Mouse (Mus musculus) ES-Bruce4 (cell line): Measurements from ENCODE around the gene Foxp4. TPM values are rescaled to one million over a fixed set of nuclear protein-coding genes. Genes with fewer than 3 reads are reported as not detected.
A peak's percentile ranks its signal among the peaks of the same experiment; 100 is the strongest.
"Not testable (repeated sequence)": the region's sequence is repeated elsewhere in the genome, so short reads cannot be mapped to it uniquely, and the experiment has no call there.

ENCODE experiments used
- H3K27ac ChIP-seq: 2 replicates; pipeline ENCODE4 v1.5.1; 2012; ENCODE audit warnings: low read length, inconsistent platforms; ENCODE audit not compliant: insufficient read depth
- H3K27me3 ChIP-seq: 2 replicates; pipeline ENCODE4 v1.6.1; 2012; ENCODE audit warnings: mild to moderate bottlenecking, low read length, inconsistent platforms; ENCODE audit not compliant: control insufficient read depth, poor library complexity, insufficient read depth, severe bottlenecking
- H3K36me3 ChIP-seq: 2 replicates; pipeline ENCODE4 v1.6.1; 2012; ENCODE audit warnings: inconsistent platforms, mild to moderate bottlenecking, low read length, moderate library complexity; ENCODE audit not compliant: control insufficient read depth, poor library complexity, insufficient read depth, severe bottlenecking
- H3K4me1 ChIP-seq: one replicate; pipeline ENCODE4 v1.8.1; 2011; ENCODE audit warnings: low read length; ENCODE audit not compliant: control insufficient read depth, insufficient read depth
- H3K4me3 ChIP-seq: 2 replicates; pipeline ENCODE4 v1.5.1; 2011; ENCODE audit warnings: low read depth, mild to moderate bottlenecking, low read length
- H3K9ac ChIP-seq: 2 replicates; pipeline ENCODE4 v1.6.1; 2012; ENCODE audit warnings: low read depth, mild to moderate bottlenecking, inconsistent platforms; ENCODE audit not compliant: poor library complexity, severe bottlenecking
- H3K9me3 ChIP-seq: replicated peaks from 2 replicates; pipeline ENCODE4 v1.6.1; 2012; ENCODE audit warnings: mild to moderate bottlenecking, low read length, inconsistent platforms; ENCODE audit not compliant: control insufficient read depth, poor library complexity, insufficient read depth, severe bottlenecking
- CTCF ChIP-seq: IDR thresholded peaks from one replicate; pipeline ENCODE4 v1.8.1; 2011; ENCODE audit warnings: low read depth, low read length
- EP300 ChIP-seq: IDR thresholded peaks from 2 replicates; pipeline ENCODE4 v1.6.1; 2011; ENCODE audit warnings: low read depth, low read length; ENCODE audit not compliant: insufficient read depth
- POLR2A ChIP-seq: IDR thresholded peaks from one replicate; pipeline ENCODE4 v1.8.1; 2011; ENCODE audit warnings: low read length; ENCODE audit not compliant: insufficient read depth
- polyA plus RNA-seq: library from polyadenylated mRNA; stranded (reverse); fragments of >200 nt; gene quantifications from 2 replicates; pipeline ENCODE4 v1.2.4, GENCODE M21; 2011; ENCODE audit warnings: low read depth; ENCODE audit not compliant: missing spikeins, insufficient read depth, insufficient read length

Foxp4 gene
- polyA plus RNA-seq, 1 experiment, result 44.2 TPM

DNA sequence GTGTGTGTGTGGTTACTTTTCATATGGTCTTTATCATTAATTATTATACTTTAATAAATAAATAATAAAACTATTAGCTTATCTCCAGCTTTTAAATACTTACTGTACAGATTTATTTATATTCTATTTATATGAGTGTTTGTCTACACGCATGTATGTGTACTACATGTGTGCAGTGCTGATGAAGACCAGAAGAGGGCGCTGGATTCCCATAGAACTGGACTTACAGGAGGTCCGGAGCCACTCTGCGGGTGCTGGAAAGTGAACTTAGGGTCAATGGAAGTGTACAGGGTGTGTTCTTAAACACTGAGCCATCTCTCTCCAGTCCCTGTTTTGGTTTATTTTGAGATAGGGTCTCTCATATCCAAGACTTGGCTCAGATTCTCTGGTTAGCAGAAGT is 68.9 kb downstream of the Foxp4 start:
- TF ChIP-seq CTCF (peak; percentile 0), EP300 (no peak), POLR2A (no peak)
- no peak overlapping the region for H3K4me3 ChIP-seq
- no peaks in the 10 kb centered on the region for H3K27me3 ChIP-seq
- no peak overlapping the region for H3K9ac ChIP-seq
- no peaks in the 10 kb centered on the region for H3K9me3 ChIP-seq
- H3K4me1 ChIP-seq, result peaks cover 8% of the 10 kb centered on the region
- H3K27ac ChIP-seq, result no peak overlapping the region
- H3K36me3 ChIP-seq, result no peaks in the 10 kb centered on the region

DNA sequence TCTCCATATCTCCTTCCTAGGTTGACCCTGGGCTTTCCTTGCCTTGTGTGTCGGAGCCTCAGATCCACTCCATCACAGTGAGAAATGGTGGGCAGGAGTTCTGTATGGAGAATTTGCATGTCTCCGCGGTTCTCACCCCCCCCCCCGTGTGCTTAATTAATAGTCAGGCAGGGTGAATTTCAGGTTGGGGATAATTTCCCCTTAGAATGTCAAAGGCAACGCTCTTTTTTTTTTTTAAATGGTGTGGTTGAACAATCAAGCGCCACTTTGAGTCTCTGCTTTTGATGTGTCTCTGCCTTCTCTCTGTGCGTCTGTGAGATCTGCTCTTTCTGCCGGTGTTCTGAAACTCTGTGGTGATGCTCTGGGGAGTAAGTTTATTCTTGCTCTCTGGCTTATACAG is 69.5 kb downstream of the Foxp4 start:
- Histone ChIP-seq H3K4me3 (no peak overlapping the region), H3K36me3 (no peaks in the 10 kb centered on the region), H3K9me3 (no peaks in the 10 kb centered on the region), H3K9ac (no peak overlapping the region), H3K27ac (no peak overlapping the region), H3K27me3 (no peaks in the 10 kb centered on the region), H3K4me1 (peaks cover 8% of the 10 kb centered on the region)
- no peak for TF ChIP-seq EP300
- TF ChIP-seq POLR2A, result no peak

- Histone ChIP-seq H3K4me3 (no peak overlapping the region), H3K9ac (no peak overlapping the region), H3K4me1 (peaks cover 8% of the 10 kb centered on the region), H3K9me3 (no peaks in the 10 kb centered on the region), H3K27me3 (no peaks in the 10 kb centered on the region), H3K27ac (no peak overlapping the region), H3K36me3 (no peaks in the 10 kb centered on the region)
- TF ChIP-seq EP300 (no peak), CTCF (no peak), POLR2A (no peak)
Measured at GRCm38 (mm10) chr17:47853760-47854159, 70.7 kb downstream of the Foxp4 start.

DNA sequence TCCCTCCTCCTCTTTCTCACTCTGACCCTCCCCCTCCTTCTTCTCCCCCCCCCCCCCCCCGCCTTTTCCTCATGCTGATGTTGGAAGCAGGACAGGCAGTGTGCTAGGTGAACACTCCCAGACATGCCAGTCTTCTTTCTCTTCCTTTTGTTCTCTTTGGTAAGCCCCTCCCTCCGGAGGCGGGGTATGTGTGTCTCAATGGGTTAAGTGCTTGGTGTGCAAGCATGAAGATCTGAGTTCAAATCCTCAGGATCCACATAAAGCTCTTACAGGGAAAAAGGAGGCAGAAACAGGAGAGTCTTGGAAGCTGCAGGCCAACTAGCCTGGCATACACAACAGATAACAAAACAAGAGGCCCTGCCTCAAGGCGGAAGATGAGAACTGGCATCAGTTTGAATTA is 71.1 kb downstream of the Foxp4 start:
- no peak overlapping the region for H3K4me3 ChIP-seq
- H3K27ac ChIP-seq, result no peak overlapping the region
- no peak for TF ChIP-seq CTCF
- no peak for TF ChIP-seq EP300
- no peak for TF ChIP-seq POLR2A
- peaks cover 8% of the 10 kb centered on the region for H3K4me1 ChIP-seq
- H3K9me3 ChIP-seq, result no peaks in the 10 kb centered on the region
- no peak overlapping the region for H3K9ac ChIP-seq
- no peaks in the 10 kb centered on the region for H3K36me3 ChIP-seq
- H3K27me3 ChIP-seq, result no peaks in the 10 kb centered on the region

DNA sequence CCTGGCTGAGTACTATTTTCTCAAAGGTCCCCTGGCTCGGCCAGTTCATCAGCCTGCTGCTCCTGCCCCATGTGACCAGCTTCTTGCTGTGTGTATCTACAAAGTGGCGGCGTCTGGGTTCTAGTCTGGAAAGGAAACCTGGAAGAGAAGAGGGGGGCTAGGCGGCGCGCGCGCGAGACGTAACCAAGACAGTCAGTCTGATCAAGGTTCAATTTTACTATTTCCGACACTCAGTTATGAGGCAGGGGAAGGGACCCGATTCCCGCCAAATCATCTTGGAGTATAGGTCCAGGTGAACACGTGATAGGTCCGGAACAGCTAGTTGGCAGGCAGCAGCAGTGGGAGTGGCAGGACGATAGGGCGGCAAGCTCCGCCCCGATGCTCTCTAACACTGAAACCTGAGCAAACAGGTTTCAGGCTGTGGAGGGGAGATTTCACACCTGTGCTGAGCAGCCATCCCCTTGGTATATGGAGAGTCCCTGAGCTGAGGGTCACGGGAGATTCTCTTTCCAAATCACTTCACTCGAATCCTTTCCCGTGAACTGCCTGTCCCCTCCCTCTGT is 72.6 kb downstream of the Foxp4 start:
- not testable (repeated sequence) for H3K4me1 ChIP-seq, H3K27me3 ChIP-seq, H3K36me3 ChIP-seq, H3K27ac ChIP-seq, H3K4me3 ChIP-seq, H3K9me3 ChIP-seq
- TF ChIP-seq EP300, result 0 out of 2 replicates have a peak, but pooled peaks have one; percentile 21
- H3K9ac ChIP-seq, result peak overlapping the region; percentile 26; the same call in 1 of the 2 replicates

- no peaks in the 10 kb centered on the region for H3K27me3 ChIP-seq
- no peaks in the 10 kb centered on the region for H3K9me3 ChIP-seq
- H3K4me1 ChIP-seq, result peaks cover 8% of the 10 kb centered on the region
- H3K9ac ChIP-seq, result no peak overlapping the region
- H3K27ac ChIP-seq, result no peak overlapping the region
- no peaks in the 10 kb centered on the region for H3K36me3 ChIP-seq
- no peak overlapping the region for H3K4me3 ChIP-seq
- no peak for TF ChIP-seq EP300
- no peak for TF ChIP-seq CTCF
- no peak for TF ChIP-seq POLR2A
Measured at GRCm38 (mm10) chr17:47850639-47851314, 73.7 kb downstream of the Foxp4 start.
